Mouse (Mus musculus) kidney, postnatal 0 days (tissue): ENCODE data around the gene Kndc1. TPM values are rescaled to one million over a fixed set of nuclear protein-coding genes. Genes with fewer than 3 reads are reported as not detected.

Experiments used
- ATAC-seq: fragments of 200-750 bp; cut with Nextera tagmentation; replicated peaks from 2 replicates; pipeline ENCODE4 v1.8.0; 2017; ENCODE audit warnings: low read depth, moderate number of reproducible peaks, moderate TSS enrichment, moderate library complexity; ENCODE audit not compliant: low FRiP score
- DNase-seq: peaks from one replicate; pipeline ENCODE4 v3.0.0-alpha.2; 2016; ENCODE audit warnings: low spot score
- H3K27ac ChIP-seq: fragments of 300-500 bp; sonication (generic); 2 replicates; pipeline ENCODE4 v1.5.1; 2014; ENCODE audit warnings: mild to moderate bottlenecking
- H3K27me3 ChIP-seq: fragments of 300-500 bp; sonication (generic); 2 replicates; pipeline ENCODE4 v1.6.1; 2014; ENCODE audit warnings: low read length, mixed read lengths; ENCODE audit not compliant: insufficient read depth
- H3K36me3 ChIP-seq: fragments of 300-500 bp; sonication (generic); 2 replicates; pipeline ENCODE4 v1.6.1; 2014; ENCODE audit warnings: low read length, mixed read lengths; ENCODE audit not compliant: insufficient read depth
- H3K4me1 ChIP-seq: fragments of 300-500 bp; sonication (generic); replicated peaks from 2 replicates; pipeline ENCODE4 v1.6.1; 2014; ENCODE audit warnings: antibody characterized with exemption, low read length, mixed read lengths; ENCODE audit not compliant: insufficient read depth
- H3K4me2 ChIP-seq: fragments of 300-500 bp; sonication (generic); 2 replicates; pipeline ENCODE4 v1.6.1; 2014; ENCODE audit warnings: mild to moderate bottlenecking, low read length, moderate library complexity, mixed read lengths
- H3K4me3 ChIP-seq: fragments of 300-500 bp; sonication (generic); replicated peaks from 2 replicates; pipeline ENCODE4 v1.5.1; 2014; ENCODE audit warnings: low read depth, low read length
- H3K9ac ChIP-seq: fragments of 300-500 bp; sonication (generic); 2 replicates; pipeline ENCODE4 v1.6.1; 2014; ENCODE audit warnings: low read depth, low read length
- H3K9me3 ChIP-seq: fragments of 300-500 bp; sonication (generic); replicated peaks from 2 replicates; pipeline ENCODE4 v1.6.1; 2016; ENCODE audit warnings: low read length, inconsistent platforms, mixed read lengths
- CTCF ChIP-seq: IDR thresholded peaks from 2 replicates; pipeline ENCODE4 v1.5.1; 2016; ENCODE audit warnings: antibody characterized with exemption, low read depth, mild to moderate bottlenecking, moderate library complexity
- WGBS: fragments of 180-500 bp; shearing (Covaris S2); extraction: QIAGEN DNeasy Blood & Tissue Kit; methylation state at CpG from one replicate; pipeline ENCODE4 v1.1.7; 2014; 5-methylcytosine and 5-hydroxymethylcytosine counted together
- polyA plus RNA-seq: library from polyadenylated mRNA; unstranded; fragments of >200 nt; fragmentation: Nextera tagmentation; extraction: Ambion mirVana; gene quantifications from 2 replicates; pipeline ENCODE4 v1.2.1, GENCODE M21; 2015

Gene Kndc1
- polyA plus RNA-seq, 1 experiment from 2014 or later = 0.09 TPM

- WGBS = 41% methylated on average over 11 of the region's 11 CpGs
- no peak overlapping the region for H3K9ac ChIP-seq
Observed at GRCm38 (mm10) chr7:139910204-139910835, 15.8 kb downstream of the Kndc1 start.

DNA sequence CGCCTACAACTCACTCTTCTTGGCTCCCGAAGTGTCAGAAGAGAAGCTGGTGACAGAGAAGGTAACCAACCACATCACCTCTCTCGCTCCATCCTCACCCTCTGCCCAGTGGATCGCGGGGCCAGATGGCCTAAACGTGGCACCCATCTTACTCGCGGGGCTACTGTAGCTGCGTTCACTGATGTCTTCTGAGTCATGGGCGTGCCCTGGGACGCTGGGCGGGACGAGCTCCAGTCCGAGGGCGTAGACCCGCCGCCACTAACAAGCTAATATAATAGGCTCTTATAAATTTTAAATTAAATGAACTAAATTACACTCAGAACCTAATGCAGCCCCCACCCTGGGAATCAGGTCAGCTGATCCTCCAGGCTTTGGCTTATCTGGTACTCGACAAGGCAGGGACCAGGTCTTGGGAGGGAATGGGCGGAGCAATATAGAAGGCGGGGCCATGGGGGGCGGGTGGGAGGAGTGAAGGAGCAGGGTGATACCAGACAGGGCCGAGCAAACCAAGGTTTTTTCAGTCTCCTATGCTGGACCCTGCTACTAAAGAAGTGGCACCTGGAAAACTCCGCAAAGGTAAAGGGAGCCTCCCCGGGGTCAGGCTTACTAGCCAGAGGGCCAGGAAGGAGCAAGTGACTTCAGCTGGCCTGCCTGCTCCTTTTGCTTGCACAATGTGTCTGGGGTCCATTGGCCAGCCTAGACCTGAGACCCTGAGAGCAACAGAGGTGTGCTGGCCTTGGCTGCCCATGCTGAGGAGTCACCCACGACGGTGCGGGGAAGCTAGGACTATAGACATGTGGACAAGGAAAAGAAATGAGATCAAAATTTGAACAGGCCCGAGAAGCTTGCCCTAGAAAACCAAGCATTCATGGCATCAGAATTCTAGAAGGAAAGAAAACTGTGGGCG is 19.9 kb downstream of the Kndc1 start:
- Histone ChIP-seq H3K4me2 (peak overlapping the region; percentile 59), H3K9me3 (no peaks in the 10 kb centered on the region)
- WGBS = 12% methylated on average over 29 of the region's 29 CpGs

More at GRCm38 (mm10) chr7:139910204-139910835, 15.8 kb downstream of the Kndc1 start:
- TF ChIP-seq CTCF = no peak
- Histone ChIP-seq H3K4me3 (no peak overlapping the region), H3K27ac (no peak overlapping the region), H3K36me3 (no peaks in the 10 kb centered on the region), H3K9me3 (no peaks in the 10 kb centered on the region), H3K4me1 (0 out of 2 replicates have a peak, but pooled peaks cover 6% of the 10 kb centered on the region), H3K27me3 (peaks cover 5% of the 10 kb centered on the region; the same call in 1 of the 2 replicates), H3K4me2 (no peak overlapping the region)
- DNase-seq (no peak), ATAC-seq (no peak)

DNA sequence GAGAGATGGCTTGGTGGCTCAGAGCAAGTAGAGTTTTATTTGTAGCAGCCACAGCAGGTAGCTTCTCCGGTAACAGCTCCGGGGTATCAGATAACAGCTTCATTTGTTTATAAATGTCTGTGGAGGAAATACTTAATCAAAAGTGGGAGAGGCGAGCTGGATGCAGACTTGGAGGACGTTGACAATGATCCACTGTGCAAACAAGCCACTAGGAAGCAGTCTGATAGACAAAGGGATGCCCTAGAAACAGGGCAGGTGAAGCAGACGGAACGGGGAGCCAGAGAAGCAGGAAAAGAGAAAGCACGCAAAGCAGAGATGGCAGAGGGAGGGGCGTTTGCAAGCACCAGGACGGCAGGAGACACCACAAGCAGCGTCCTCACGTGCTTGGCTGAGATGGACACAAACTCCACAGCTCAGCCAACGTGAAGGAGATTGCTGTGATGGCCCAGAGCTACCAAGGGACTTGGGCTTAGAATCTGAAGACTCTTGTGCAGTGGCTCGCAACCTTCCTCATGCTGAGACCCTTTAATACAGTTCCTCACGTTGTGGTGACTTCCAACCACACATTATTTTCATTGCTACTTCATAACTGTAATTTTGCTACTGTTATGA is 21.3 kb downstream of the Kndc1 start:
- no peaks in the 10 kb centered on the region for H3K9me3 ChIP-seq
- no peak overlapping the region for H3K9ac ChIP-seq
- 0 out of 2 replicates have a peak, but pooled peaks cover under 1% of the 10 kb centered on the region for H3K4me1 ChIP-seq
- WGBS = 4% methylated on average over 14 of the region's 14 CpGs
- H3K4me2 ChIP-seq = peak overlapping the region; percentile 4; the same call in 1 of the 2 replicates
- DNase-seq = peak; percentile 57
- peaks cover 5% of the 10 kb centered on the region; the same call in 1 of the 2 replicates for H3K27me3 ChIP-seq
- no peaks in the 10 kb centered on the region for H3K36me3 ChIP-seq
- no peak overlapping the region for H3K4me3 ChIP-seq
- TF ChIP-seq CTCF = no peak
- H3K27ac ChIP-seq = no peak overlapping the region
- no peak for ATAC-seq

More for the DNA sequence above, 19.9 kb downstream of the Kndc1 start:
- Histone ChIP-seq H3K9ac (0 out of 2 replicates have a peak overlapping the region, but pooled peaks have one; percentile 0), H3K27ac (no peak overlapping the region), H3K36me3 (no peaks in the 10 kb centered on the region), H3K27me3 (peaks cover 5% of the 10 kb centered on the region; the same call in 1 of the 2 replicates), H3K4me3 (peak overlapping the region; percentile 32), H3K4me1 (0 out of 2 replicates have a peak, but pooled peaks cover 6% of the 10 kb centered on the region)
- ATAC-seq = peak; percentile 60
- DNase-seq = peak; percentile 52
- no peak for TF ChIP-seq CTCF

- H3K36me3 ChIP-seq = no peaks in the 10 kb centered on the region
- DNase-seq (peak; percentile 18), ATAC-seq (no peak)
- no peak overlapping the region for H3K4me3 ChIP-seq
- no peaks in the 10 kb centered on the region for H3K9me3 ChIP-seq
- H3K9ac ChIP-seq = no peak overlapping the region
- WGBS = 0% methylated on average over 1 of the region's 1 CpGs
- H3K27me3 ChIP-seq = peaks cover 5% of the 10 kb centered on the region; the same call in 1 of the 2 replicates
- TF ChIP-seq CTCF = peak; percentile 56
- H3K4me1 ChIP-seq = no peaks in the 10 kb centered on the region
- H3K4me2 ChIP-seq = no peak overlapping the region
- H3K27ac ChIP-seq = no peak overlapping the region
Observed at GRCm38 (mm10) chr7:139916345-139916744, 21.8 kb downstream of the Kndc1 start.

- no peak for DNase-seq
- Histone ChIP-seq H3K4me2 (no peak overlapping the region), H3K9me3 (no peaks in the 10 kb centered on the region), H3K36me3 (no peaks in the 10 kb centered on the region), H3K4me1 (no peaks in the 10 kb centered on the region), H3K27me3 (peaks cover 5% of the 10 kb centered on the region; the same call in 1 of the 2 replicates), H3K9ac (no peak overlapping the region), H3K27ac (no peak overlapping the region), H3K4me3 (no peak overlapping the region)
- no peak for ATAC-seq
- WGBS = 64% methylated on average over 4 of the region's 4 CpGs
- TF ChIP-seq CTCF = no peak
Observed at GRCm38 (mm10) chr7:139918262-139918661, 23.8 kb downstream of the Kndc1 start.

DNA sequence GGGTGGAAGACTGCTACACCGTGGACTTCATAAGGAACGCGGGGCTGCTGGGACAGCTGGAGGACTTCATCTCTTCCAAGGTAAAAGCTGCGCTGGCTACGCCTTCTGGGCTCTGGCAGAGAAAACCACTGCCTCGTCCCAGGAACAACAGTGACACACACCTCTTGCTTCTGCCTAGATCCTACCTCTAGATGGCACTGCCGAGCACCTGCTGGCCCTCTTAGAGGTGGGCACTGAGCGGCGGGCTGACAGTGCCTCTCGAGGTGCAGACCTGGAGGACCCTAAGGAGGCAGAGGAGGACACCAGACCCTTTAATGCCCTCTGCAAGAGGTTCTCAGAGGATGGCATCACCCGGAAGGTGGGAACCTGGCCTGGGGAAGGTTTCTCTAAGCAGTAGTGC is 36.2 kb downstream of the Kndc1 start:
- ATAC-seq = 0 out of 2 replicates have a peak, but pooled peaks have one; percentile 29

More for the DNA sequence above, 36.2 kb downstream of the Kndc1 start:
- Histone ChIP-seq H3K4me2 (no peak overlapping the region), H3K9me3 (no peaks in the 10 kb centered on the region), H3K4me3 (no peak overlapping the region), H3K9ac (no peak overlapping the region), H3K36me3 (no peaks in the 10 kb centered on the region), H3K4me1 (no peaks in the 10 kb centered on the region), H3K27ac (no peak overlapping the region), H3K27me3 (no peaks in the 10 kb centered on the region)
- DNase-seq = peak; percentile 67
- WGBS = 15% methylated on average over 11 of the region's 11 CpGs
- TF ChIP-seq CTCF = peak; percentile 83
